Mouse (Mus musculus): Measurements from ENCODE around the gene Timm10. TPM values are rescaled to one million over a fixed set of nuclear protein-coding genes. Genes with fewer than 3 reads are reported as not detected.

Timm10 gene
- polyA plus RNA-seq (2012; rRNA removed): 62.2 and 90.3 TPM in 2 replicates

- H3K4me1 ChIP-seq (ENCODE audit: control insufficient read depth, insufficient read depth, low read length): peaks cover 2% of the 10 kb centered on the region; the same call in 1 of the 2 replicates
- peak within 1 kb of the TSS; percentile 19 for H3K27ac ChIP-seq (ENCODE audit: insufficient read depth, low read depth, low read length)
- DNase-seq: peak; percentile 97
- TF ChIP-seq POLR2A (IDR thresholded peaks at IDR 0.05; ENCODE audit: low read depth, low read length): no peak
- TF ChIP-seq CTCF (conservative IDR thresholded peaks at IDR 0.05; ENCODE audit: insufficient read depth, insufficient read length, low read depth, low read length): no peak
- no peaks in the 10 kb centered on the region for H3K36me3 ChIP-seq (ENCODE audit: control insufficient read depth, insufficient read depth, low read length)
- WGBS: under 1% methylated on average over 34 of the region's 34 CpGs
- peak within 1 kb of the TSS; percentile 78 for H3K4me3 ChIP-seq (ENCODE audit: insufficient read depth, low read depth, low read length)
- H3K27me3 ChIP-seq (replicated peaks; ENCODE audit: control insufficient read depth, insufficient read depth, low read length): no peaks in the 10 kb centered on the region
Measured at GRCm38 (mm10) chr2:84826488-84827282, at the start of gene Timm10. TSS of gene Timm10 (plus strand) at chr2:84826997.

GRCm38 (mm10) chr2:84777706-84778105 is 49.1 kb upstream of the Timm10 start:
- no peak overlapping the region for H3K27ac ChIP-seq (ENCODE audit: insufficient read depth, low read depth, low read length)
- WGBS: 70% methylated on average over 3 of the region's 3 CpGs

GRCm38 (mm10) chr2:84779210-84779609 is 47.6 kb upstream of the Timm10 start:
- no peak for DNase-seq
- 59% methylated on average over 6 of the region's 6 CpGs for WGBS
- Histone ChIP-seq H3K27ac (ENCODE audit: insufficient read depth, low read depth, low read length) (no peak overlapping the region), H3K36me3 (ENCODE audit: control insufficient read depth, insufficient read depth, low read length) (no peaks in the 10 kb centered on the region), H3K4me1 (ENCODE audit: control insufficient read depth, insufficient read depth, low read length) (no peaks in the 10 kb centered on the region), H3K4me3 (ENCODE audit: insufficient read depth, low read depth, low read length) (no peak overlapping the region), H3K27me3 (replicated peaks; ENCODE audit: control insufficient read depth, insufficient read depth, low read length) (no peaks in the 10 kb centered on the region)
- TF ChIP-seq POLR2A (IDR thresholded peaks at IDR 0.05; ENCODE audit: low read depth, low read length): no peak
- TF ChIP-seq CTCF (conservative IDR thresholded peaks at IDR 0.05; ENCODE audit: insufficient read depth, insufficient read length, low read depth, low read length): peak; percentile 25; the same call in 1 of the 2 replicates

More at GRCm38 (mm10) chr2:84777706-84778105, 49.1 kb upstream of the Timm10 start:
- Histone ChIP-seq H3K4me3 (ENCODE audit: insufficient read depth, low read depth, low read length) (no peak overlapping the region), H3K27me3 (replicated peaks; ENCODE audit: control insufficient read depth, insufficient read depth, low read length) (no peaks in the 10 kb centered on the region), H3K36me3 (ENCODE audit: control insufficient read depth, insufficient read depth, low read length) (no peaks in the 10 kb centered on the region), H3K4me1 (ENCODE audit: control insufficient read depth, insufficient read depth, low read length) (no peaks in the 10 kb centered on the region)
- DNase-seq: no peak
- no peak for TF ChIP-seq CTCF (conservative IDR thresholded peaks at IDR 0.05; ENCODE audit: insufficient read depth, insufficient read length, low read depth, low read length)
- TF ChIP-seq POLR2A (IDR thresholded peaks at IDR 0.05; ENCODE audit: low read depth, low read length): no peak

- H3K27me3 ChIP-seq (replicated peaks; ENCODE audit: control insufficient read depth, insufficient read depth, low read length): no peaks in the 10 kb centered on the region
- H3K4me3 ChIP-seq (ENCODE audit: insufficient read depth, low read depth, low read length): no peak overlapping the region
- H3K27ac ChIP-seq (ENCODE audit: insufficient read depth, low read depth, low read length): no peak overlapping the region
- no peak for DNase-seq
- no peaks in the 10 kb centered on the region for H3K36me3 ChIP-seq (ENCODE audit: control insufficient read depth, insufficient read depth, low read length)
- 79% methylated on average over 1 of the region's 1 CpGs for WGBS
- TF ChIP-seq POLR2A (IDR thresholded peaks at IDR 0.05; ENCODE audit: low read depth, low read length) (no peak), CTCF (conservative IDR thresholded peaks at IDR 0.05; ENCODE audit: insufficient read depth, insufficient read length, low read depth, low read length) (no peak)
- no peaks in the 10 kb centered on the region for H3K4me1 ChIP-seq (ENCODE audit: control insufficient read depth, insufficient read depth, low read length)
Measured at GRCm38 (mm10) chr2:84783315-84783714, 43.5 kb upstream of the Timm10 start.

- H3K27ac ChIP-seq (ENCODE audit: insufficient read depth, low read depth, low read length): peak overlapping the region; percentile 31; the same call in 1 of the 2 replicates
- WGBS: 68% methylated on average over 3 of the region's 3 CpGs
- no peaks in the 10 kb centered on the region for H3K27me3 ChIP-seq (replicated peaks; ENCODE audit: control insufficient read depth, insufficient read depth, low read length)
- TF ChIP-seq POLR2A (IDR thresholded peaks at IDR 0.05; ENCODE audit: low read depth, low read length): no peak
- TF ChIP-seq CTCF (conservative IDR thresholded peaks at IDR 0.05; ENCODE audit: insufficient read depth, insufficient read length, low read depth, low read length): no peak
- peak; percentile 21 for DNase-seq
- no peak overlapping the region for H3K4me3 ChIP-seq (ENCODE audit: insufficient read depth, low read depth, low read length)
- H3K4me1 ChIP-seq (ENCODE audit: control insufficient read depth, insufficient read depth, low read length): no peaks in the 10 kb centered on the region
- no peaks in the 10 kb centered on the region for H3K36me3 ChIP-seq (ENCODE audit: control insufficient read depth, insufficient read depth, low read length)
Measured at GRCm38 (mm10) chr2:84783840-84784566, 42.8 kb upstream of the Timm10 start.

GRCm38 (mm10) chr2:84788316-84788715 is 38.5 kb upstream of the Timm10 start:
- WGBS: 72% methylated on average over 3 of the region's 3 CpGs
- TF ChIP-seq POLR2A (IDR thresholded peaks at IDR 0.05; ENCODE audit: low read depth, low read length) (no peak), CTCF (conservative IDR thresholded peaks at IDR 0.05; ENCODE audit: insufficient read depth, insufficient read length, low read depth, low read length) (no peak)
- no peak overlapping the region for H3K27ac ChIP-seq (ENCODE audit: insufficient read depth, low read depth, low read length)
- H3K36me3 ChIP-seq (ENCODE audit: control insufficient read depth, insufficient read depth, low read length): no peaks in the 10 kb centered on the region
- H3K27me3 ChIP-seq (replicated peaks; ENCODE audit: control insufficient read depth, insufficient read depth, low read length): no peaks in the 10 kb centered on the region
- no peaks in the 10 kb centered on the region for H3K4me1 ChIP-seq (ENCODE audit: control insufficient read depth, insufficient read depth, low read length)
- no peak overlapping the region for H3K4me3 ChIP-seq (ENCODE audit: insufficient read depth, low read depth, low read length)
- no peak for DNase-seq

GRCm38 (mm10) chr2:84790418-84790817 is 36.4 kb upstream of the Timm10 start:
- Histone ChIP-seq H3K27ac (ENCODE audit: insufficient read depth, low read depth, low read length) (no peak overlapping the region), H3K4me3 (ENCODE audit: insufficient read depth, low read depth, low read length) (no peak overlapping the region), H3K27me3 (replicated peaks; ENCODE audit: control insufficient read depth, insufficient read depth, low read length) (no peaks in the 10 kb centered on the region), H3K36me3 (ENCODE audit: control insufficient read depth, insufficient read depth, low read length) (no peaks in the 10 kb centered on the region), H3K4me1 (ENCODE audit: control insufficient read depth, insufficient read depth, low read length) (no peaks in the 10 kb centered on the region)
- no peak for DNase-seq
- TF ChIP-seq CTCF (conservative IDR thresholded peaks at IDR 0.05; ENCODE audit: insufficient read depth, insufficient read length, low read depth, low read length): no peak
- no peak for TF ChIP-seq POLR2A (IDR thresholded peaks at IDR 0.05; ENCODE audit: low read depth, low read length)
- WGBS: 57% methylated on average over 9 of the region's 9 CpGs

All from kidney, adult 2 months (tissue).